Mouse (Mus musculus) stomach, postnatal 0 days (tissue): Measurements from ENCODE around the gene Tbc1d9. TPM values are rescaled to one million over a fixed set of nuclear protein-coding genes. Genes with fewer than 3 reads are reported as not detected.

Source experiments
- ATAC-seq: fragments of 200-750 bp; cut with Nextera tagmentation; 2 replicates; pipeline ENCODE4 v1.8.0; 2017; ENCODE audit not compliant: low FRiP score, low TSS enrichment
- DNase-seq: peaks from one replicate; pipeline ENCODE4 v3.0.0-alpha.2; 2016; ENCODE audit warnings: low spot score
- H3K27ac ChIP-seq: fragments of 300-500 bp; sonication (generic); replicated peaks from 2 replicates; pipeline ENCODE4 v1.5.1; 2014; ENCODE audit warnings: mild to moderate bottlenecking, control low read depth
- H3K27me3 ChIP-seq: fragments of 300-500 bp; sonication (generic); 2 replicates; pipeline ENCODE4 v1.6.1; 2014; ENCODE audit warnings: low read length; ENCODE audit not compliant: control insufficient read depth, insufficient read depth
- H3K36me3 ChIP-seq: fragments of 300-500 bp; sonication (generic); 2 replicates; pipeline ENCODE4 v1.6.1; 2014; ENCODE audit warnings: low read length, mixed read lengths; ENCODE audit not compliant: control insufficient read depth, insufficient read depth
- H3K4me1 ChIP-seq: fragments of 300-500 bp; sonication (generic); replicated peaks from 2 replicates; pipeline ENCODE4 v1.6.1; 2014; ENCODE audit warnings: antibody characterized with exemption; ENCODE audit not compliant: control insufficient read depth, insufficient read depth
- H3K4me2 ChIP-seq: fragments of 300-500 bp; sonication (generic); replicated peaks from 2 replicates; pipeline ENCODE4 v1.6.1; 2014; ENCODE audit warnings: low read depth, mild to moderate bottlenecking, control low read depth, moderate library complexity
- H3K4me3 ChIP-seq: fragments of 300-500 bp; sonication (generic); 2 replicates; pipeline ENCODE4 v1.5.1; 2014; ENCODE audit warnings: low read depth, low read length, control low read depth
- H3K9ac ChIP-seq: fragments of 300-500 bp; sonication (generic); 2 replicates; pipeline ENCODE4 v1.6.1; 2014; ENCODE audit warnings: mild to moderate bottlenecking, low read length, control low read depth, mixed read lengths
- H3K9me3 ChIP-seq: fragments of 300-500 bp; sonication (generic); 2 replicates; pipeline ENCODE4 v1.6.1; 2016; ENCODE audit warnings: low read length; ENCODE audit not compliant: control insufficient read depth
- CTCF ChIP-seq: IDR thresholded peaks from 2 replicates; pipeline ENCODE4 v1.5.1; 2016; ENCODE audit warnings: antibody characterized with exemption, low read depth, mild to moderate bottlenecking, moderate library complexity
- EP300 ChIP-seq: optimal IDR thresholded peaks from 2 replicates; pipeline ENCODE3; 2016; ENCODE audit warnings: antibody characterized with exemption
- WGBS: fragments of 180-500 bp; shearing (Covaris S2); extraction: QIAGEN DNeasy Blood & Tissue Kit; methylation state at CpG from one replicate; pipeline ENCODE4 v1.1.7; 2014; 5-methylcytosine and 5-hydroxymethylcytosine counted together
- polyA plus RNA-seq: library from polyadenylated mRNA; unstranded; fragments of >200 nt; fragmentation: Nextera tagmentation; extraction: Ambion mirVana; gene quantifications from 2 replicates; pipeline ENCODE4 v1.2.1, GENCODE M21; 2015

The Tbc1d9 gene
- polyA plus RNA-seq, 1 experiment from 2014 or later, result 2.6 TPM

DNA sequence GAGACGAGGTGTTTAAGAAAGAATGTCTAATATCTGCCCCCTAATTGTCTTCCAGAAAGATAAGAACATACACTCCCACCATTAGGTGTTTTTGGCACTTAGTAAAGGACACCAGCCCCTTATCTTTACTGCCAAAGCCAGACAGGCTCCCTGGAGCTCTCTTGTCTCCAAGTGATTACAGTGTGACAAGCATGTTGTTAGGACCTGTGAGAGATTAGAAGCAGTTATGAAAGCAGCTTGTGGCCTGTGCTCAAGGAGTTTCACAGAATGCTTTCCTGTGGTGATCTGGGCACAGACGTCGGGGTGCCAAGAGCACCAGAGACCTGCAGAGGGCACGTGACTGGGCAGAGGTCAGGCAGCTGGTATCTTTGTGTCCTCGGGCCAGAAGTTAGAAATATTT is 49.9 kb downstream of the Tbc1d9 start:
- Histone ChIP-seq H3K4me3 (no peak overlapping the region), H3K27ac (no peak overlapping the region), H3K9ac (no peak overlapping the region), H3K4me2 (no peak overlapping the region), H3K4me1 (no peaks in the 10 kb centered on the region), H3K9me3 (no peaks in the 10 kb centered on the region), H3K36me3 (no peaks in the 10 kb centered on the region), H3K27me3 (no peaks in the 10 kb centered on the region)
- WGBS, result 51% methylated on average over 5 of the region's 5 CpGs
- TF ChIP-seq CTCF (no peak), EP300 (no peak)
- ATAC-seq (no peak), DNase-seq (no peak)

- no peak overlapping the region for H3K27ac ChIP-seq
- TF ChIP-seq EP300 (no peak), CTCF (no peak)
- no peak overlapping the region for H3K4me3 ChIP-seq
- 69% methylated on average over 6 of the region's 6 CpGs for WGBS
- H3K9me3 ChIP-seq, result no peaks in the 10 kb centered on the region
- no peak overlapping the region for H3K4me2 ChIP-seq
- no peaks in the 10 kb centered on the region for H3K36me3 ChIP-seq
- no peak for DNase-seq
- no peak for ATAC-seq
- no peaks in the 10 kb centered on the region for H3K27me3 ChIP-seq
- no peak overlapping the region for H3K9ac ChIP-seq
- H3K4me1 ChIP-seq, result no peaks in the 10 kb centered on the region
Measured at GRCm38 (mm10) chr8:83216520-83216919, 51.4 kb downstream of the Tbc1d9 start.

- no peak overlapping the region for H3K27ac ChIP-seq
- no peak for TF ChIP-seq CTCF
- no peak for TF ChIP-seq EP300
- no peaks in the 10 kb centered on the region for H3K9me3 ChIP-seq
- H3K4me2 ChIP-seq, result no peak overlapping the region
- H3K4me3 ChIP-seq, result no peak overlapping the region
- no peak overlapping the region for H3K9ac ChIP-seq
- H3K4me1 ChIP-seq, result no peaks in the 10 kb centered on the region
- WGBS, result 86% methylated on average over 9 of the region's 9 CpGs
- no peaks in the 10 kb centered on the region for H3K36me3 ChIP-seq
- DNase-seq, result no peak
- ATAC-seq, result no peak
- no peaks in the 10 kb centered on the region for H3K27me3 ChIP-seq
Measured at GRCm38 (mm10) chr8:83217196-83217595, 52.0 kb downstream of the Tbc1d9 start.

DNA sequence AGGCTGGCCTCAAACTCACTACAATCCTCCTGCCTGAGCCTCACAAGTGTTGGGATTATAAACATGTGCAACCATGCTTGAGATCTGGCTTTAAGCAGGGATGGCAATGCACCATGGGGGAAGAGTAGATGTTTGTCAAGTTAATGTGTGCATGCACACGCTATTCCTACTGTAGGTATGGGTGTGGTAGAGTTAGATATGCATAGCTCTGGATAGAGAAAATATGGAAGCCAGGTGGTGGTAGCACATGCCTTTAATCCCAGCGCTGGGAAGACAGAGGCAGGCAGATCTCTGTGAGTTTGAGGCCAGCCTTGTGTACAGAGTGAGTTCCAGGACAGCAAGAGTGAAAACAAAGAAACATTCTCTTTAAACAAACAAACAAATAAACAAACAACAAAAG is 52.7 kb downstream of the Tbc1d9 start:
- WGBS, result 86% methylated on average over 2 of the region's 2 CpGs
- Histone ChIP-seq H3K9me3 (no peaks in the 10 kb centered on the region), H3K4me2 (no peak overlapping the region), H3K4me1 (no peaks in the 10 kb centered on the region), H3K27ac (no peak overlapping the region), H3K36me3 (no peaks in the 10 kb centered on the region), H3K4me3 (no peak overlapping the region), H3K27me3 (no peaks in the 10 kb centered on the region), H3K9ac (no peak overlapping the region)
- TF ChIP-seq CTCF, result no peak
- TF ChIP-seq EP300, result no peak
- ATAC-seq (no peak), DNase-seq (no peak)

GRCm38 (mm10) chr8:83219392-83219791 is 54.2 kb downstream of the Tbc1d9 start:
- Histone ChIP-seq H3K36me3 (no peaks in the 10 kb centered on the region), H3K27me3 (no peaks in the 10 kb centered on the region), H3K4me3 (no peak overlapping the region), H3K9ac (no peak overlapping the region), H3K9me3 (no peaks in the 10 kb centered on the region), H3K4me1 (no peaks in the 10 kb centered on the region), H3K4me2 (no peak overlapping the region), H3K27ac (no peak overlapping the region)
- DNase-seq, result no peak
- TF ChIP-seq EP300 (no peak), CTCF (no peak)
- no peak for ATAC-seq
- WGBS, result 86% methylated on average over 8 of the region's 8 CpGs

DNA sequence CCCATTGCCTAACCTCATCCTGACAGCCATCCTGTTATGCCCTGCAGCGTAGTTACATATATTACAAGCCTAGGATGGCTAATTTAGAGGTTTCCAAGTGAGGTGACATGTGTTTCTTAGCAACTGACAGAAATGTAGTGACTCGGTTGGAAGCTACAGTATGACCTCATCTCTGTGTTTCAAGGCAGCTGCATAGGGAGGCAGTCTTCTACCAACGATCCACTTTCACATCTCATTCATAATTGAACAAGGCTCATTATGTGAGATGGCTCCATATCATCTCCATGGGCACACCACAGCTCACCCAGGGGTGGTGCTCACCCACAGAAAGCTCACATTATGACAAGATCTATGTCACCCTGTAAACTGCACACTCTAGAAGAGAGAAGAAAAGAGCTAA is 55.6 kb downstream of the Tbc1d9 start:
- Histone ChIP-seq H3K27ac (no peak overlapping the region), H3K4me3 (no peak overlapping the region), H3K9me3 (no peaks in the 10 kb centered on the region), H3K36me3 (no peaks in the 10 kb centered on the region), H3K4me2 (no peak overlapping the region), H3K27me3 (no peaks in the 10 kb centered on the region), H3K9ac (no peak overlapping the region), H3K4me1 (no peaks in the 10 kb centered on the region)
- no peak for TF ChIP-seq CTCF
- no peak for TF ChIP-seq EP300
- ATAC-seq, result no peak
- WGBS, result 69% methylated on average over 3 of the region's 3 CpGs
- DNase-seq, result no peak
